Mouse (Mus musculus): ENCODE results near the gene Ugt2b36.
"Not testable (repeated sequence)": the region's sequence is repeated elsewhere in the genome, so short reads cannot be mapped to it uniquely, and the experiment has no call there.

Ugt2b36 gene

DNA sequence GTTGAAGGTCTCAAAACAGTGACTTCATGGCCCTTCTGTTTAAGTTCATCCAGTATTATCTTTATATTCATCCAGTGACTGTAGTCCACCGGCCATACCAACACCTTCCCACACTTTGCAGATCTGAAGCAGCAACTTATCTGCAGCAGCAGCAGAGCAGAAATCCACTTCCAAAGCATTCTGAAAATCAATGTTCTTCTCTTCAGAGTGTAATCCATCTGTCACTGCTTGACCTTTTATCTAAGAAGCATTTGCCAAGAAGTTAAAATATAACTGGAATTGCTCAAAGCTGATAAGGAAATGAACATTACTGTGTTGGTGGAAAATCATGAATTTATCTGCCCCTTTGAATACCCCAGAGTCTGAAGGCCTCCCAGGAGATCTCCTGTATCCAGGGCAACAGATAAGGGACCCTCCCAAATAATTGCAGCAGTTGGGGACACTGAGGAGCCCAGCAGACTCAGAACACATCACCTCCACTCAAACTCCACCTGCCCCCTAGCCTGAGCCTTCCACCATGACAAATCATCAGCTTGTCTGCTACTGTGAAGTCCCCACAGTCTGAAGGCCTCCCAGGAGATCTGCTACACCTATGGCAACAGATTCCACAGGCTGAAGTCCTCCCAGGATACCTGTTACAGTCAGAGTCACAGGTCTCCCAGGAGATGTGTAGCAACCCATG lies at the start of gene Ugt2b36:
TSS of gene Ugt2b36 (minus strand) at position 210 of the 682 bp plus-strand sequence.
- DNase-seq (ENCODE audit: low spot score) = no peak

DNA sequence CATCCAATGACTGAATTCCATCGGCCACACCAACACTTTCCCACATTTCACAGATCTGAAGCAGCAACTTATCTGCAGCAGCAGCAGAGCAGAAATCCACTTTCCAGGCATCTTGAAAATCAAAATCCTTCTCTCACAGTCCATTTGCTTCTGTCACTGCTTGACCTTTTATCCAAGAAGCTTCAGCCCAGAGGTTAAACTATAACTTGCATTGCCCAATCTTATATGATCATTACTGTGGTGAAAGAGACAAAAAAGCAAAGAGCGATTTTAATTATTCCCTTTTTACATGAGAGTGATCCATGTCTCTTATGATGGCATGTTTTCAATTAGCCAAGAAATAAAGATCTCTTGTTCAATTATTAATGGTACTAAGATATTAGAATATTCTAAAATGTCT lies 47.8 kb upstream of the Ugt2b36 start, which contains the start of gene Ugt2b5:
TSS of gene Ugt2b5 (minus strand) at position 123 of the 400 bp plus-strand sequence.
- DNase-seq (ENCODE audit: low spot score) = not testable (repeated sequence)

DNA sequence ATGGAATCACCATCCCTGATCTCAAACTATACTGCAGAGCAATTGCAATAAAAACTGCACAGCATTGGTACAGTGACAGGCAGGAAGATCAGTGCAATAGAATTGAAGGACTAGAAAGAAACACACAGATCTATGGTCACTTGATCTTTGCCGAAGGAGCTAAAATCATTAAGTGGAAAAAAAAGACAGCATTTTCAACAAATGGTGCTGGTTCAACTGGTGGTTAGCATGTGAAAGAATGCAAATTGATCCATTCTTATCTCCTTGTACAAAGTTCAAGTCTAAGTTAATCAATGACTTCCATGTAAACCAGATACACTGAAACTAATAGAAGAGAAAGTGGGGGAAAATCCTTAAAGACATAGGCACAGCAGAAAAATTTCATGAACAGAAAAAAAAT lies 11.3 kb upstream of the Ugt2b36 start:
- not testable (repeated sequence) for DNase-seq (ENCODE audit: low spot score)

DNA sequence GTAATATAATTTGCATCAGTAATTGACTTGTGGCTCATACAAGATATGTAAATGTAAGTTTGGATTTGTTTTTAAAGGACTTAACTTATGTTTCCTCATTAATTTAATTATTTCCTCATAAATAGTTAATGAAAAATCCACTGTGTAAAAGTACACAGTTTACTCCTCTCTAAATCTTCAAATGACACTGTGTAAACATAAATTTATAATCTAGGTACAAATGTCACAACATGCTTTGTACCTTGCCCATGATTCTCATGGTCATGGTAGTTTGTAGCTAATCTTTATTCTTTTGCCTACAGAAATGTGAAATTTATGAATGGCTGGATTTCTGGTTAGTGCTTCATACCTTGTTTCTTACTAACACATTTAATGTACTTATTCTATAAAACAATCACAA lies 1.2 kb downstream of the Ugt2b36 start:
- no peak for DNase-seq (ENCODE audit: low spot score)

DNA sequence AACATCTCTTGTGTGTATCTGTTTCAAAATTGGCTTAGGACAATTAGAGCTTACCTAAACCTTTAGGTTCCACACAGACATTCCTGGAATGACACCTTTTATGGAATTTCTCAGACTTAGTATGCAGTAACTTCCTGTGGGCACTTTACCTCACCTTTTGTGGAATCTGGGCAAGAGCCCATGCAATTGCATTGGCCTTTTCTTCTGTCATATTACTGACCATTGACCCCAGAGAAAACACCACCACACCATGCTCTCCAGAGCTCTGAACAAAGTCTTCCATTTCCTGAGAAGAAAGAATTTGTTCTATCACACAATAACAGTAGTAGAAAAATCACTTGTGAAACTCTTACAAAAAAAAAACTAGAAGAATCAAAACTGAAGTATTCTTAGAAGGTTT lies 3.1 kb downstream of the Ugt2b36 start:
- no peak for DNase-seq (ENCODE audit: low spot score)

DNA sequence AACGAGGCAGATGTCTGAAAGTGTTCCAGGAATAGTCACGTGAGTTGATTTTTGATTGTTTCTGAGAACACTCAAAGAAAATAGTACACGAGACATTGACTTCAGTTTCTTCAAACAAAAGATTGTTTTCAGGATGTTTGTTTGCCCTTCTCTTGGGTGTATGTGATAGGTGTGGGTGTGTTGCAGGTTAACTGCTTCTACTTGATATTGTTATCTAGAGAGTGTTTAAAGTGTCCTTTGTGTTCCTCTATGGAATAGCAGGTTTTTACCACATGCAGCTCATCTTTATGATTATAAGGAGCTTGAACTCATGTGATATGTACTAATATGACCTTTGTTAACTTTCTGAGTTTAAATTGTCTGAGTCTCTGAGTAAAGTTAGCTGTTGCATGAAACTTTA lies 6.1 kb downstream of the Ugt2b36 start:
- DNase-seq (ENCODE audit: low spot score) = no peak

DNA sequence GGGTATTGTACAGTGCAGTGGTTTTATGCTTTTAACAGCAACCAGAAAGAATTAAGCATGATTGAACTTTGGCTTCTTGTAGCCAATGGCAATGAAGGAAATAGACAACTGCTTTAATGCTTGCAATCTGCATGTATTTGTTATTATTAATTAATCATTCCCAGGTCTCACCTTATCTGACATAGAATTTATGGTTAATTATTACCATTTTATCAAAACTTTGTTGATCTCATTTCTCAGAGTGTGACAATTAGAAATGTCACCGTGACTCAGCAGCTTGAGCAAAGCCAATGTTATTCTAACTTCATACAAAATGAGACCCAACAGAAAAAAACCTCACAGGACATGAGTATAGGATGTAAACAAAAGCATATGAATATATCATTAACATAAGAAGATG lies 61.7 kb downstream of the Ugt2b36 start:
- DNase-seq (ENCODE audit: low spot score) = no peak

DNA sequence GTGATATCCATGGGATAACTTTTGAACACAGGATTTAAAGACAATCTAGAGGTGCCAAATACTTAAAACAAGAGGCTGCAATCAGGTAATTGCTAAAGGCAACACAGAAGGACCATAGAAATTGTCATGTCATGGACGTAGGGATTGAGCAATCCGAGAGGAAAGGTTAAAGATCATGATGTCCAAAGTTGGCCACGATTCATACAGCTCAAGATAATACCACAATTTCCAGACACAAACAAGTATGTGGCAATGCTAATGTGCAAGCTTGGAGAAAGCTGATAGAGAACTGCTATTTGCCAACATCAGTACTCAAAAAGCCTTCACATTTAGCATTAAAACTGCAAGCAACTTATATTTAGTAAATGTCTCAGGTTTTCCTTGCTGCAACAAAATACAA lies 65.0 kb downstream of the Ugt2b36 start:
- no peak for DNase-seq (ENCODE audit: low spot score)
